Mouse (Mus musculus): ENCODE data around the gene Ccdc115. TPM values are rescaled to one million over a fixed set of nuclear protein-coding genes. Genes with fewer than 3 reads are reported as not detected.
"Not testable (repeated sequence)": the region's sequence is repeated elsewhere in the genome, so short reads cannot be mapped to it uniquely, and the experiment has no call there.

Gene Ccdc115
- total RNA-seq, 2 experiments from 2014 or later, result 17.5 to 19.3 TPM

- DNase-seq, result no peak
These were observed 956 bp downstream of the Ccdc115 start for GRCm38 (mm10) chr1:34438381-34439051.

DNA sequence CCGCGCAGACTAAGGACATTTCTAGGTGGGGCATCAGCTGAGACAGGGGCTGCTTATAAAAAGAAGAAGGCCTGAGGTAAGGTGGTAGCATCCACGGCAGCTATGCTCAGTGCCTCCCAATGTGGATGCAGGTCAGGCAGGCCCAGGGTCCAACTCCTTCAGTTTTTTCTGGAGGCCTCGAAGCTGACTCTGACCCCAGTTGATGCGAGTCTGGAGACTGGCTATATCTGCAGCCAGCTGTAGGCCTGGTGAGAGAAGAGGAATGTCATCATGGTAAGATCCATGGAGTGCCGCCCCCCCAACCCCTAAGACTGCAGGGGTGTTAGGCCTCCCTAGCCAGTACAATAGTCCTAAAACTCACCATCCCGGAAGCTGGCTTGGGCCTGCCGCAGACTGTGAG is 2.1 kb downstream of the Ccdc115 start:
- DNase-seq, result not testable (repeated sequence)

DNA sequence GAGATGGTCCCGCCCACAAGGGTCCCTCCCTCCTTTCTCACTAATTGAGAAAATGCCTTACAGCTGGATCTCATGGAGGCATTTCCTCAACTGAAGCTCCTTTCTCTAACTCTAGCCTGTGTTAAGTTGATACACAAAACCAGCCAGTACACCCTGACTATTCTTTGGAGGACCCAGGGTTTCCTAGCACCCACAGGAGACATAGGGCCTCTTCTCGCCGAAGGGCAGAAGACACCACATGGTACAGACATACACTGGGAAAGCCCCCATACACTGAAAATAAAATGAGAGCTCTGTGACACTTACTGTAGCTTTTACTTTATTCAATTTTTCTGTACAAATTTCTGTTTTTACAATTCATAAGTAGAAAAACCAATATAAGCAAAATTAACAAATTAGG is 3.1 kb downstream of the Ccdc115 start:
- DNase-seq, result no peak

DNA sequence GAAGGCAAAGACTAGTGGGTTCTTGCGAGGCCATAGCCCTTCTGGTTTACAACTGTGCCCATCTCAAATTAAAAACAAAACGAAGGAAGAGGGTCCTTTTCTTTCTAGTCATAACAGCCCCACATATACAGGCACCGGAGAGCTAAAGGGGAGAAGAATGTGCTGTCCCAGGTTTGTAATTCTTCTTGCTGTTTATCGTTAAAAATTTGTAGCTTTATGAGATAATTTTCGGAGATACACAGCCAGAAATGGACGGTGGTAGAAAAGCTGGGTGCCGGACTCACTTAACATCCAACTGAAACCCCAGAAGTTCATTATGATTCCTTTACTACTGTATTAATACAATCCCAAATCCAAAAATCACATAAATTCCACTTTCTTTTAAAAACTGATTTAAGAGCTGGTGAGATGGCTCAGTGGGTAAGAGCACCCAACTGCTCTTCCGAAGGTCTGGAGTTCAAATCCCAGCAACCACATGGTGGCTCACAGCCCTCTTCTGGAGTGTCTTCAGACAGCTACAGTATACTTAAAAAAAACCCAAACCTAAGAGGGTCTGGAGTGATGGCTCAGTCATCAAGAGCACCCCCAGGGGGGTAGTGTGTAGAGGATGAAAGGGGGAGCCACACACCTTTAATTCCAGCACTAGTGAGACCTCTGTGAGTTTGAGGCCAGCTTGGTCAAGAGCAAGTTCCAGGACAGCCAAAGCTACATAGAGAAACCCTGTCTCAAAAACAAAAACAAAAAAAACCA is 3.9 kb downstream of the Ccdc115 start:
- DNase-seq, result no peak

GRCm38 (mm10) chr1:34434660-34435160 is 4.8 kb downstream of the Ccdc115 start:
- DNase-seq, result peak; percentile 92 to 94

DNA sequence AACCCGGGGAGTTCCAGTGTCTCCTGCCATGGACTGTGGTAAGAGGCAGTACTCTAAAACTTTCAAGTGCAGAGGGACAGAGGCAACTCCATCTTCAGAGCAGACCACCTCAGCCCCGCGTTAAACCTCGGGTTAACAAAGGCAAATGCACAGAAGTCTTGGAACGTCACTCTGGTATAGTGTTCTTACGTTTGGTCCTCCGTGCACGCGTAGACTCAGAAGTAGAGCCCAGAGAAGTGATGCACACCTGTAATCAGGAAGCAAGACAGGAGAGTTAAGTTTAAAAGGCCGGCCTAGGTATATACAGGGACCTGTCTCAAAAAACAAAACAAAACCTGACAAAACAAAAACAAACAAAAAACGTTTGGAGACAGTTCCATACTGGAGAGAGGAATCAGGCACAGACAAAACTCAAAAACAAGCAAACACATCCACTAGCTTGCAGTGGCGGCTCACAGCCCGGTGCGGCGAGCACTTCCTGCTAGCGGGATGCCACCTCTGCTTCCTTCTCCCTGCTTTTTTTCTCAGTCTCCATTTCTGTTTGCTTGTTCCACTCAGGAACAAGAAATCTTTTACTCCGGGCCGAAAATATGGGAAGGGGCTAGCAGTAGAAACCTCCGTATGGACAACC is 5.5 kb downstream of the Ccdc115 start:
- DNase-seq, result no peak

DNA sequence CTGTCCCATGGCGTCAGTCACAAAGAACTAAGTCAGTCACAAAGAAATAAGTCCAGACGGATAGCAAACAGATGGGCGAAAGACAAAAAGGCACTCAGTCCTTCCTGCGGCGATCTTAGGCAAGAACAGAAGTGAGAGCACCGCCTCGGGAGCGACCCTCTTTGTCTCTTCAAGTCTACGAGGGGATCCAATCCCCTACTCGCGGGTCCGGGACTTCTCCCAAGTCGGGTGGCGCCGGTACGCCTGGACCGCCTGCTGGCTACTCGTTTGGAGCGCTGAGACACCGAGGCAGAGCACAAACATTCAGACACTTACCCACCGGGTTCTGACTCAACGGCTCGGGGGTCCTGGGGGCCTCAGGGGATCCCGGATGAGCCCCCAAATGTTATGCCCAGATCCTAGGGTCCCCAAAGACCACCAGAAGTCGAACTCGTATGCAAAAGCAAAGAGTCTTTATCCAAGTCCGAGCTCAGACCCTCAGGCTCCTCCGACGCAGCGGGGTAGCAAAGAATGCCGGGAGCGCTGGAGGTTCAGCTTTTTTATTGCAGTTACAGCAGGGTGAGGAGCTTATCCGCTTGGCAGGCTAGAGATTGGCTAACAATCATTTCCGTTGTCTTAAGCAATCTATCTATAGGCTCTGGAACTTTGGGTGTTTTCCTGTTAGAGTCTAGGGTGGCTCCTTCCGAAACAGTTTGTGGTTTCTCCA is 6.5 kb downstream of the Ccdc115 start:
- DNase-seq, result peak; percentile 34 to 35

DNA sequence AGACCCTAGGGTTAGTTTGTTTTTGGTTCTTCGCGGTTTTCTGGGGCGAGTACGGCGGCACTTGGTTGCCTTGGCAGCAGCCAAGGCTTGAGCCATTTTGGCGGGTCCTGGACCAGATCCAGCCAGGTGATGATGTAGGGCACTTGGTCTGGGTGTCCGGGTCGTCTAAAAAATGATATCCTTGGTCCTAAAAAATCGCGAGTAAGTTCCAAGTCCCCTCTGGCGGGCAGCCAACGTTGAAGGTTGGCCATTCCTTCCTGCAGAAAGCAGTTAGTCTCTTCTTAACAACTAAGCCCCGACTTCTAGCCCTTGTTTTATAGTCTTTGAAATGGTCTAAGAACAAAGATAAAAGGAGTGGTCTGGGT is 7.1 kb downstream of the Ccdc115 start:
- DNase-seq, result no peak

- no peak for DNase-seq
These were observed 8.0 kb downstream of the Ccdc115 start for GRCm38 (mm10) chr1:34431431-34431830.

DNA sequence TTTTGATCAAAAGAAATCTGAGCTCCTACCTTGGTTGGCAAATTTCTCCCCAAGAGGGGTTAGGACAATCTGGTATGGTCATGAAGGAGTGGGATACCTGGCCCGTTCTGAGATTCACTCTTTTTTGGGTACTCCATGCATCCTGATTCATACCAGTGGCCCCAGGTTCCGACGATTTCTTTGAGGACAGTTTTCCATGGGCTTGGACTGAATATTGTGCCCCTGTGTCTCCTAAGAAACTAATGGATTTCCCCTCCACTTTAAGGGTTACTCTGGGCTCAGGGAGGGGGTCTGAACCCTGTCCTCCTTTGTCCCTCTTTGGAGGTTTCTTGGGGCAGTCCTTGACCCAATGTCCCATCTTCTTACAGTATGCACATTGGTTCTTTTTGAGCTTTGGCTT is 8.5 kb downstream of the Ccdc115 start:
- DNase-seq, result no peak

- no peak for DNase-seq
These were observed 10.2 kb downstream of the Ccdc115 start for GRCm38 (mm10) chr1:34429281-34429680.

DNA sequence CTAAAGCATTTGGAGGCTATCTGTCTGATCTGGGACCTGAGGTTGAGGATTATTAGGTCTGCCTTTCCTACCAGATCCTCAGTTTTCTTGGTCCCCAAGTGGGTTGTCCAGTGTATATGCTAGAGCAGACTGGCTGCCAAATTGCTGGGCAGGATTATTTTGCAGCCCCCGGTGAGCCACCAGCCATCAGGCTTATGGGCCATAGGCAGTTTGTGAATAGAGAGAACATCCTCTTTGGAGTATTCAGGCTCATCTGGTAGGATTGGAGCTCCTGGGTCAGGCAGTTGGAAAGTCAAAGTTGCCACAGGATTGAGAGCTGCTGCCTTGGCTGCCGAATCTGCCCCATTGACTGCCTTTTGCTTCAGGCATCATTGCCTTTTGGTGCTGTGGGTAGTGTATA is 11.0 kb downstream of the Ccdc115 start:
- no peak for DNase-seq

DNA sequence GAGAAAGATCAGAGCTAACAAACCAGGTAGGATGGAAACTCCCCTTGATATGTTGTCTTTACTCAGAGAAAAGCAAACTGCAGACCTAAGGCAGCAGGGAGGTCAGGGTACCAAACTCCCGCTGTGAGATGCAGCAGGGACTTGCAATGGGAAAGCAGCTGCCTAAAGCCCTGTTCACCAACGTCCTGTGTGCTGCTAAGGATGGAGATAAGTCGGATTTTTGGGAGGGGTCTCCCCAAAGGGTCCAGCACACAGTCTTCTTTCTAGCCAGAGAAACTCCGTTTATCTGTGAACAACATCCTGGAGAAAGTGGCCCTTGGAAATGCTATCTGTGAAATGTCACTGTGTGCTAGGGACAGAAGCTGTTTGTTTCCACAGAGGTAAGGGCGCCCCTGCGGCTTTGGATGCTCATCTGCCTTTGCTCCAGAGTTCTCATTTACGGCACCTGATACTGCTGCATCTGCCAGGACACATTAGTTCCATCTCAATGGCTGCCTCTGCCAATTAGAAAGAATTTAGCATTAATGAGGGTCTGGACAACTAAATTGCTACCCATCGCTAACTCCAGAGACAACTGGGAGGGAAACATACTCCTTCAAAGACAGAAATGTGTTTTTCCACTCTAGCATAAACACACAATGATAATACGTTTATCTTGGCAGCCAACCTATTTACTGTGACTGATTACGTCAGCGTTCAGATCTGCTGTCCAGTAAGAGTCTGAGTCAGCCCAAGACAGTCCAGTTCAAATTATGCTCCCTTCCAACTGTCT is 40.1 kb downstream of the Ccdc115 start:
- DNase-seq, result no peak

DNA sequence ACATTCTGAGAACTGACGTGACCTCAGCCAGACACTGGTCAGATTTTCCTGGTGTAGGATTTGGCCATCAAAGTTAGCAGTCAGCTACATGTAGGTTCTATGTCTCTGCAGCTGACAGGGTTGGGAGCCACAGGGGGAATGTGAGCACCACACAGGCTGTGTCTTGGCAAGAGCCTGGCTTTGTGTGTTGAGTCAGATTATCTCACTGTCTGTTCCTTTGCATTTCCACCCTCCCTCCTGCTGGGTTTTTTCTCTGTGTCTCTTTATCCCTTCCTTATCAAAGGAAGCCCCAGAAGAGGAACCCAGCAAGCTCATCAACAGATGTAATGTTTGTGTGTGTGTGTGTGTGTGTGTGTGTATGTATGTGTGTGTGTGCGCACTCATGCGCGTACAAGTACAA is 43.2 kb downstream of the Ccdc115 start:
- no peak for DNase-seq

- DNase-seq, result no peak
These were observed 50.1 kb downstream of the Ccdc115 start for GRCm38 (mm10) chr1:34389234-34389891.

DNA sequence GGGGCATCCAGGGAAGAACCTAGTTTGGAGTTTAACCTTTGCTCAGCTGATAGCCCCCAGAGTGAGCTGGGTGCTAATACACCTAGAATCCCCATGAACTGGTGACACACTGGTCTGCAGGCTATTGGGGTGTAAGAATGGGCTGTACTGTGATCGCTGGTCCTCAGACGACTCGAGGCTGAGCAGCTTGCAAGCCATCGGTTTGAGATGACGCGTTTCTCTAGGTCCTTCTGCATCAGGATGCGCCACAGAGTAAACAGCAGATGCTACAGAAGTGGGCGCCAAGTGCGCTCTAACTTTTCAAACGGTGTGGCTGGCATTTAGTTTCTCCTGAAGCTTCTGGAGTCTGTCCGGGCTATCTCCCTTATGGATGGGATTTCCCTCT is 50.6 kb downstream of the Ccdc115 start:
- DNase-seq, result peak; percentile 24 to 29

DNA sequence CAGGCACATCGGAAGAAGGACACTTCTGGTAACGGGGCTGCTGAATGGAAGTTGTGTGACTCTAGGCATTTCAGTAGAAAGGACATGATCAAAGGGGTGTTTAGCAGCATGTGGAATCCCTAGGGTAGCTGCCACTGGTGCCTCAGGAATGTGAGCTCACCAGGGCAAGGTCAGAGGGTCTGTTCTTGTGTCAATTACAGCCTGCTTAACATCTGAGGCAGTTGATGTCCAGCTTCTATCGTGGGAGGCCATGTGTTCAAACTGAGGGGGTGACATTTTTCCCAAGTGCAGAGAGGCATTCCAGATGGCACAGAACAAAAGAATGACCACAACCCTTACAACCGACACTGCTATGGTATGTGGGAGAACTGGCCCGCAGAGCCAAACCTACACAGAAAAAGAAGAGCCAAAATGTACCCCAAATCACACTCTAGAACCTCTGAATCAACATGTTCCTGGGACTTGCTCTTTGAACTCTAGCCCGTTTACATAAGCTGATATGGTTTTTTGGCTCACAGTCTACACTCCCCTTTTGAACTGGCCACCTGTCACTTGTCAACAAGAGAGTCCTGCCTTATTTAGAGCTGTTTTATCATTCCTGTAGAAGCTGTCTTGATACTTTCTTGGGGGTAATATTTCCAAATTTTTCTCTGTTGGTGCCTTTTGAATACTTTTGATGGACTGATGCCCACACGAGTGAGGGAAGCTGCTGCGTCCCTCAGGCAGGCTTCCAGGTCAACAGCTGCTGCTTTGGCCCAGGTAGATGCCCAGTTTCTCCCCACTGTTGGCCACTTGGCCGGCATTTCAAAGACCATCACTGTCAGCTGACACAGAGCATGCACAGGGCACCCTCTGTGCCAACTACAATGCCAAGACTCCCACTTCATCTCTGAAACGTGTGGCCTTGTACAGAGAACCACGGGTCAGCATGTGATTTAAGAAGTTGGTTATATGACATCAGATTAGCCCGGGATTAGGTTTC is 51.8 kb downstream of the Ccdc115 start:
- no peak for DNase-seq

Data from layer of hippocampus, postnatal 36 days (tissue).